Mouse (Mus musculus) CD4-positive, CD25-positive, alpha-beta regulatory T cell, adult 2 months (primary cell): ENCODE results near the gene St6galnac1.

Source experiments
- DNase-seq: peaks from one replicate; pipeline ENCODE4 v3.0.0-alpha.2; 2012; ENCODE audit warnings: low read depth, low spot score

The St6galnac1 gene

DNA sequence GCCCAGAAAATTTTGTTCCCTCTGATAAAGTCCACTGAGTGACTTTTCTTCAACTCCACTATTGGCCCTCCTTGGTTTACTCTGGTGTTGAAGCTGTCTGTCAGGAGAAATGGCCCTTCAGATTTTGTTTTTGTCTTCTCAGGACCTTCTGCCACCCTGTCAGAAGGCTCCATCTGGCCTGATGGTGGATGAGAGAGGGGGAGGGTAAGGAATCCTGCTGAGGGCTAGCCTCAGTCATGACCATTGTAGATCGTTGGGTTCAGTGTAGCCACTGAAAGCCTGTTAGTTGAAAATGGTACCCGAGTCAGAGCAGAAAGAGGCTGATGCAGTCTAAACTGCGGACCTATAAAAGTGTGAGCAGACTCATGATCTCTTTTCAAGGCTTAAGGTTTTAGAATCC lies 49.2 kb downstream of the St6galnac1 start:
- no peak for DNase-seq

DNA sequence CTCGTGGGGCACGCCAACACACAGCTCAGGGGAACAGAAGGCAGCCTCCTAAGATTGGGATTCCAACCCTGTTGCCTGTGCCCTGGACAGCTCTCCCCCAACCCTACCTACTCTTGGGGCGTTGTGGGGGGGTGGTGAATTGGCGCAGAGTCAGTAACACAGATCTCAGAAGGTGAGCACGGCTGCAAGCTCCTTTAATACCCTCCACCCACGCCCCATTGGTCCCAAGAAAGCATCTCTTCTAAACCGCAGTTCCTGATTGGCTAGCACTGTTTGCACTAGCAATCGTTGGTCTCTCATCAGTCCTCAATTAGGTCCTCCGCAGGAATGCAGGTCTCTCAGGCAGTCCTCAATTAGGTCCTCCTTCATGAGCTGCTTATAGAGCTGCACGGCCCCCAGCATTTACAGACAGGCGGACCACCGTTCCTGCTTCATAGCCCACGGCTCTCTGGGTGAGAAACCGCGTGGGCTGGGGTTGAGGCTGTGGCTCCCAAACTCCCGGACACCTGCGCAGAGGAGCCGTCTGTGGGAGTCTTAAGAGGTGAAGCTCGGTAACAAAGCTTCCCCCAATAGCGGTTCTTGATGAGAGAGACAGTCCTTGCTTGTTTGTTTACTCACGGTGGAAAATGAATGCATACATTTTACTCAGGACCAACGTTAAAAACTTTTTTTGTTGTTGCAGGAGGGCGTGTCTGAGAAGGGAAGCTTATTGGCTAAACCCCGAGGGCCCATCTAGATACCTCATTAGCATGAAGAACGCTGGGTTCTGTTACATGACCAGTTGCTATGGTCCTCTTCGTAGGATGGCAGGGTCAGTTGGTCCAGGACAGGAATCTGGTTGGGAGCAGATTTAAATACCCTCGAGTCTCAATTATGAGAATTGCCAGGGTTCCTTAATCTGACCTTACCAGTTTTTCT lies 50.0 kb downstream of the St6galnac1 start:
- no peak for DNase-seq

DNA sequence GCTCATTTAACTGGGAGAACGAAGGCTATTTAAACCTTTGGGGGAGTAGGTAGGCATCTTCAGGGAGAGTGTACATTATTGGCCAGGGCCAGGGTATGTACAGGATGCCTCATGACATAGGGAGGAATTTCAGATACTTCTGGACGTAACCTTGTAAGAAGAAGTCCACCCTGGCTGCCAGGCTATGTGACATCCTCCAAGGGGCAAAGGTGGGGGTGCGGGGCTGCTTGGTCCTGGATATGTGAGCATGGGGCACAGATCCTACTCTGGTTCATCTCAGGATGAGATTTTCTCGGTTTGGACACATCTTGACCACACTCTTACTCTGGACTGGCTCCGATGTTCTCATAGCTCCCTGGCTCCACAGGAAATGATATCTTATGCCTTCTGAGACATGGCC lies 52.2 kb downstream of the St6galnac1 start:
- no peak for DNase-seq

DNA sequence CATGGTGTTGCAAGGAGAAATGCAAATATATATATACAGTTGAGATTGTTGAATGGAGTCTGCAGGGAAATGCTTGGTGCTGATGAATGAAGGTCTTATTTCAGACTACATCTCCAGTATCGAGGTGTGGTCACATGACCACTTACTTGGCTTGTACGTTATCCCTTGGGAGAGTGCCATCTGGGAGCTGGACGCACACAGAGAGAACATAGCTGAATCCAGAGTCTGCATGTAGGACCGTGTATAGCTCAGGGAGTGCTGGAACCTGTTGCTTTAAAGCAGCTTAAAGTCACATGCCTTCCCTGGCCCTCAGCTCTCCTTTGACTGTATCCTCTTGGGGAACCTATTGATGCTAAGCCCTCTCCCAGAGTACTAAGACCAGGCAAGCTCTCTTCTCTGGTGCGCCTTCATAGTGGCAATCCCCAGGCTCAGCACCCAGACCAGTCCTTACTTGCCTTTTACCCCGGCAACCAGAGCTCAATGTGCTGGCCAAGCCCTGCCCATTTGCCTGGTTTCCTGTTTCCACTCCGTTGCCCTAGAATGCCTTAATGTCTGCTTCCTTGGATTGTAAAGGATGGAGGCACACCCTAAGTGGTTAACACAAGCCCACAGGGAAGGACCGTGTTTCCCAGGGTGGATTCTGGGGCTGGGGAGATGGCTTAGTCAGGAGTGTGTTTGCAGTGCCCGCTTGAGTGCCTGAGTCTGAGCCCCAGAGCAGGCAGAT lies 53.6 kb downstream of the St6galnac1 start:
- no peak for DNase-seq

DNA sequence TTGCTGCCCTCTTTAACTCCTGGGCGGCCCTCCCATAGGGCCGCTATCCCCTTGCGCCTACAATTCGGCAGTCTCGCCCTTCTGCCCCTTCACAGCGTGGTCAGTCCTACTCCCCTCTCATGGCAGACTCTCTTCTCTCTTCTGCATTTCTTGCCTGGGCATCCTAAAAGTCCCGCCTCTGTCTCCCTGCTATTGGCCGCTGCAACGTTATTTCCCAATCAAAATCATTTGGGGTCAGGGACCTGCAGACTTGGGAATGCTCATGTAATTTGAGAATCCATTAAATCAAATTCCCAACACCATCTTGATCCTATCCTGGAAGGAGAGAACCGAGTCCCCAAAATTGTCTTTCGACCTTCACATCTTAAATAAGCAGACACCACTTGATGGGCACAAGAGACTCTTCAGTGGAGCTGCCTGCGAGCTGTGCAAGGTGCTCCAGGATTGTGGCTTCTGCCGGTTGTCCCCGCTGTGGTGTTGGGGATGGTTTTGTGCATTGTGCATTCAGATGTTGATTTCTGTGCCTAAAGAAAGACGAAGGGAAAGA lies 54.9 kb downstream of the St6galnac1 start:
- DNase-seq, result no peak
